In the genomic region with DNA sequence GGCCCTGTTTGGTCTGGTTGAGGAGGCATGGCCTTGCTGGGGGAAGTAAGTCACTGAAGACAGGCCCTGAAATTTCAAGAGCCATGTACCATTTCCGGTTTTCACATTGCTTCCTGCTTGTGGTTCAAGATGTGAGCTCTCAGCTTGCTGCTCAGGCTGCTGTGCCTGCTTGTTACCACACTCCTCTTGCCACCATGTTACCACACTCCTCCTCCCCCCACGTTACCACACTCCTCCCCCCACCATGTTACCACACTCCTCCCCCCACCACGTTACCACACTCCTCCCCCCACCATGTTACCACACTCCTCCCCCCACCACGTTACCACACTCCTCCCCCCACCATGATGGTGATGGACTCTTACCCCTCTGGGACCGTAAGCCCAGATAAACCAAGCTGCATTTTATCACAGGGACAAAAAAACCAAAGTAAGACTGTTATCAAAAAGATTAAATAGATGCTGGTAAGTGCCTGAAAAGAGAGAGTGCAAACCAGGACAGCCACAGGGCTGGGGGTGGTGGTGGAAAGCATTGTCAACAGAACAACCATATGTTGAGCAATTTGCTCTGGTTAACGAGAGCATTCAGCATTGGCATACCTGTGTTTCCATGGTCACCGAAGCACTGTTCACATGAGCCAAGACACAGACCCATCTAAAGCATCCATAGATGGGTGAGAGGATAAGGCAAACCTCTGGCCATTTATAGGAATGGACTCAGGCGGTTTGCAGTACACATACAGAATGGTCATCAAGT, we compare ENCODE assay signal across 15 mouse cellular contexts.
A peak's percentile ranks its signal among the peaks of the same experiment; 100 is the strongest.
DNase-seq lines count a peak whose midpoint lies in the region; ATAC-seq and TF ChIP-seq lines count a peak whose summit lies in the region.
"Had no signal": no experiment of that assay in that cellular context is flagged by ENCODE, and none has a peak within 500 bp of the region (broad histone marks: within the 10 kb centered on the region; RNA-seq: fewer than 3 reads in every experiment).

No protein-coding gene starts in this region.

- H3K4me2 ChIP-seq in forebrain, embryonic 12.5 days = no peak overlapping the region
- no peak overlapping the region for H3K4me2 ChIP-seq in lung, postnatal 0 days (replicated peaks; ENCODE audit: low read depth, low read length)
- H3K4me2 ChIP-seq: limb, embryonic 13.5 days; lung, embryonic 15.5 days; stomach, embryonic 15.5 days had no signal

- TF ChIP-seq EP300 in lung, postnatal 0 days (IDR thresholded peaks at IDR 0.05) = no peak

- ATAC-seq in cerebellum, adult (ENCODE audit: insufficient number of reproducible peaks, low FRiP score, low TSS enrichment) = peak; percentile 61
- ATAC-seq in forebrain, embryonic 12.5 days (ENCODE audit: low FRiP score) = no peak
- ATAC-seq in lung, postnatal 0 days = no peak
- ATAC-seq: activated CD4-positive, CD25-positive, alpha-beta regulatory T cell, adult 4 months had no signal

- no peaks in the 10 kb centered on the region for H3K9me3 ChIP-seq in forebrain, embryonic 12.5 days
- no peaks in the 10 kb centered on the region for H3K9me3 ChIP-seq in limb, embryonic 10.5 days (replicated peaks)
- H3K9me3 ChIP-seq in lung, postnatal 0 days (ENCODE audit: low read length) = no peaks in the 10 kb centered on the region
- H3K9me3 ChIP-seq: limb, embryonic 13.5 days; lung, embryonic 15.5 days; stomach, embryonic 15.5 days had no signal

- peaks cover 55% of the 10 kb centered on the region for H3K4me1 ChIP-seq in forebrain, embryonic 12.5 days
- peaks cover 60% of the 10 kb centered on the region for H3K4me1 ChIP-seq in limb, embryonic 10.5 days
- no peaks in the 10 kb centered on the region for H3K4me1 ChIP-seq in lung, postnatal 0 days (ENCODE audit: insufficient read depth, low read depth, low read length)
- H3K4me1 ChIP-seq: lung, embryonic 15.5 days had no signal

- DNase-seq in cerebellum, adult 8-10 months = no peak
- peak; percentile 14 for DNase-seq in left cerebral cortex, adult 11 months (ENCODE audit: low spot score)
- no peak for DNase-seq in left cerebral cortex, postnatal 10 days (ENCODE audit: extremely low spot score in 1 of 2, low spot score in 2 of 2)
- DNase-seq in limb, embryonic 10.5 days (ENCODE audit: low spot score) = no peak
- no peak for DNase-seq in retina, postnatal 1 day
- no peak for DNase-seq in lung, postnatal 0 days (ENCODE audit: low spot score)
- DNase-seq: right cerebral cortex, adult 18-20 months had no signal

- intact Hi-C loops in left cerebral cortex, postnatal 10 days (cut with DNase I) = no loop called here

- no peaks in the 10 kb centered on the region for H3K27me3 ChIP-seq in forebrain, embryonic 12.5 days
- no peaks in the 10 kb centered on the region for H3K27me3 ChIP-seq in limb, embryonic 10.5 days (ENCODE audit: low read depth, poor library complexity, severe bottlenecking)
- no peaks in the 10 kb centered on the region for H3K27me3 ChIP-seq in lung, postnatal 0 days (replicated peaks; ENCODE audit: insufficient read depth, low read length)
- H3K27me3 ChIP-seq: limb, embryonic 13.5 days; lung, embryonic 15.5 days; stomach, embryonic 15.5 days had no signal

- H3K27ac ChIP-seq in forebrain, embryonic 12.5 days = peak overlapping the region; percentile 89
- peak overlapping the region; percentile 30; the same call in 1 of the 2 replicates for H3K27ac ChIP-seq in limb, embryonic 10.5 days
- no peak overlapping the region for H3K27ac ChIP-seq in lung, postnatal 0 days (ENCODE audit: low read length)
- H3K27ac ChIP-seq: kidney, postnatal 0 days; limb, embryonic 13.5 days; lung, embryonic 15.5 days; stomach, embryonic 15.5 days had no signal

- H3K9ac ChIP-seq in forebrain, embryonic 12.5 days = no peak overlapping the region
- no peak overlapping the region for H3K9ac ChIP-seq in lung, postnatal 0 days (replicated peaks; ENCODE audit: low read depth)
- H3K9ac ChIP-seq: limb, embryonic 13.5 days; lung, embryonic 15.5 days; stomach, embryonic 15.5 days had no signal

- TF ChIP-seq CTCF in lung, postnatal 0 days (IDR thresholded peaks at IDR 0.05) = no peak

- H3K4me3 ChIP-seq in forebrain, embryonic 12.5 days (replicated peaks) = no peak overlapping the region
- no peak overlapping the region for H3K4me3 ChIP-seq in limb, embryonic 10.5 days
- no peak overlapping the region for H3K4me3 ChIP-seq in lung, postnatal 0 days (ENCODE audit: low read depth, low read length)
- H3K4me3 ChIP-seq: limb, embryonic 13.5 days; lung, embryonic 15.5 days; stomach, embryonic 15.5 days had no signal

- WGBS in forebrain, embryonic 12.5 days = 67% methylated on average over 8 of the region's 8 CpGs
- WGBS in limb, embryonic 10.5 days = 77% methylated on average over 8 of the region's 8 CpGs
- 52% methylated on average over 8 of the region's 8 CpGs for WGBS in lung, postnatal 0 days

- H3K36me3 ChIP-seq in forebrain, embryonic 12.5 days (replicated peaks) = no peaks in the 10 kb centered on the region
- H3K36me3 ChIP-seq in limb, embryonic 10.5 days = no peaks in the 10 kb centered on the region
- no peaks in the 10 kb centered on the region for H3K36me3 ChIP-seq in lung, postnatal 0 days (ENCODE audit: insufficient read depth, low read length)
- H3K36me3 ChIP-seq: G1E; limb, embryonic 13.5 days; lung, embryonic 15.5 days; stomach, embryonic 15.5 days had no signal
